8 mouse cellular contexts compared by ENCODE assay signal in the genomic region with DNA sequence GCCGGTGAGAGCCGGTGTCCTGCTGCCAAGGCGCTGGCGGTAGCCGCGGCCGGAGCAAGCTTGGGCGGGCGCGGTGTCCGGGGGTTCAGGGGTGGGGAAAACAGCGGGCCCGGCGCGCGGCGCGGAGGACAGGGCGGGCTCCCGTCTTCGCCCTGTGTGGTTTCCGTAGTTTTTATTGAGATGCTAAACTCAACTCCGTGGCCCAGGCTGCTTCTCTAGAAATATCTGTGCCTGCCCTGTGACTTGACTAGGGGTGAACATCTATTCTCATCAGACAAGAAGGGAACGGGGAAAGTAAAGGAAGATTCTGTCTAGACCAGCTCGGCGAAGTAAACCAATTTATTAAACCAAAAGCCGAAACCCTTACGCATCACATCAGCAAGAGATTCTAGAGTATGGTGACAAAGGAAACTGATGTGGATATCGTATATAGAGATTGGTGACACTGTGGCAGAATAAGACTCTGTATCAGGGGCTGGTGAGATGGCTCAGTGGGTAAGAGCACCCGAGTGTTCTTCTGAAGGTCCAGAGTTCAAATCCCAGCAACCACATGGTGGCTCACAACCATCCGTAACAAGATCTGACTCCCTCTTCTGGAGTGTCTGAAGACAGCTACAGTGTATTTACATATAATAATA. TPM values are rescaled to one million over a fixed set of nuclear protein-coding genes. Genes with fewer than 3 reads are reported as not detected.
DNase-seq lines count a peak whose midpoint lies in the region; ATAC-seq and TF ChIP-seq lines count a peak whose summit lies in the region.

No protein-coding gene starts in this region.

- H3K27ac ChIP-seq in heart, adult 2 months = peak overlapping the region; percentile 23; the same call in 1 of the 2 replicates
- peak overlapping the region; percentile 62 for H3K27ac ChIP-seq in CH12.LX (ENCODE audit: insufficient read depth, low read depth)
- 0 out of 2 replicates have a peak overlapping the region, but pooled peaks have one; percentile 14 for H3K27ac ChIP-seq in forebrain, embryonic 13.5 days
- H3K27ac ChIP-seq in liver, postnatal 0 days (ENCODE audit: low read depth) = peak overlapping the region; percentile 77

- intact Hi-C loops in heart, adult 2 months (cut with DNase I) = loop anchor here (1.0 kb wide), 1 partner anchor 16 kb away; no protein-coding TSS in a partner anchor
- intact Hi-C loops in heart, postnatal 10 days (cut with DNase I) = no loop called here
- intact Hi-C loops in left cerebral cortex, postnatal 36 days (cut with DNase I) = no loop called here

- dilution Hi-C loops in CH12.LX (cut with MboI; ENCODE audit: extremely low pct_ligation_motif_present, extremely low pct_unique_long_range_greater_than_20kb, low sequenced_read_pairs) = no loop called here

- peak overlapping the region; percentile 72 for H3K4me3 ChIP-seq in heart, adult 2 months
- H3K4me3 ChIP-seq in CH12.LX (replicated peaks in 1 of 3; ENCODE audit: low read depth in 2 of 3, low read length in 2 of 3, poor library complexity in 1 of 3) = peak overlapping the region; percentile 73 to 95 (median 74)
- peak overlapping the region; percentile 80 for H3K4me3 ChIP-seq in forebrain, embryonic 13.5 days
- peak overlapping the region; percentile 75 for H3K4me3 ChIP-seq in liver, postnatal 0 days (ENCODE audit: low read depth, low read length)

- H3K9me3 ChIP-seq in CH12.LX (replicated peaks; ENCODE audit: low read length) = no peaks in the 10 kb centered on the region
- H3K9me3 ChIP-seq in forebrain, embryonic 13.5 days (replicated peaks) = no peaks in the 10 kb centered on the region
- no peaks in the 10 kb centered on the region for H3K9me3 ChIP-seq in liver, postnatal 0 days (ENCODE audit: low read length)

- TF ChIP-seq POLR2A in heart, adult 2 months (IDR thresholded peaks at IDR 0.05; ENCODE audit: insufficient read depth, low read depth, low read length) = no peak
- no peak for TF ChIP-seq POLR2A in CH12.LX (IDR thresholded peaks at IDR 0.05; ENCODE audit: low read depth, low read length)

- H3K36me3 ChIP-seq in heart, adult 2 months (ENCODE audit: control insufficient read depth, insufficient read depth, low read length) = no peaks in the 10 kb centered on the region
- peaks cover 18 to 32% of the 10 kb centered on the region in 2 experiments for H3K36me3 ChIP-seq in CH12.LX (replicated peaks in 1 of 2; ENCODE audit: control insufficient read depth in 1 of 2, insufficient read depth in 1 of 2, low read length in 1 of 2)
- H3K36me3 ChIP-seq in forebrain, embryonic 13.5 days (ENCODE audit: poor library complexity, severe bottlenecking) = peaks cover 24% of the 10 kb centered on the region
- H3K36me3 ChIP-seq in liver, postnatal 0 days (replicated peaks; ENCODE audit: insufficient read depth, low read length) = peaks cover 27% of the 10 kb centered on the region

- no peak for TF ChIP-seq CTCF in heart, adult 2 months (IDR thresholded peaks at IDR 0.05)
- no peak for TF ChIP-seq CTCF in CH12.LX (conservative IDR thresholded peaks at IDR 0.05 in 1 of 2, IDR thresholded peaks at IDR 0.05 in 1 of 2; ENCODE audit: low read depth in 2 of 2, low read length in 2 of 2)
- no peak for TF ChIP-seq CTCF in liver, postnatal 0 days (IDR thresholded peaks at IDR 0.05; ENCODE audit: low read depth)

- no peaks in the 10 kb centered on the region for H3K79me2 ChIP-seq in heart, adult 2 months (replicated peaks; ENCODE audit: control insufficient read depth, insufficient read depth, low read length)
- H3K79me2 ChIP-seq in CH12.LX (replicated peaks; ENCODE audit: control insufficient read depth, extremely low read depth, insufficient read depth, poor library complexity, severe bottlenecking) = peaks cover 11% of the 10 kb centered on the region

- no peak for DNase-seq in heart, adult 2 months
- DNase-seq in heart, postnatal 10 days = no peak
- DNase-seq in CH12.LX (ENCODE audit: extremely low read depth) = peak; percentile 35
- no peak for DNase-seq in liver, postnatal 0 days
- no peak for DNase-seq in left cerebral cortex, postnatal 36 days (ENCODE audit: low spot score in 2 of 2)
- no peak for DNase-seq in urinary bladder, postnatal 25 days (ENCODE audit: low spot score)
- no peak for DNase-seq in cerebellum, postnatal 25 days

- peak overlapping the region; percentile 73 for H3K9ac ChIP-seq in heart, adult 2 months (ENCODE audit: low read depth, low read length)
- peak overlapping the region; percentile 94 for H3K9ac ChIP-seq in CH12.LX (ENCODE audit: insufficient read depth, low read depth)
- H3K9ac ChIP-seq in forebrain, embryonic 13.5 days = peak overlapping the region; percentile 87
- H3K9ac ChIP-seq in liver, postnatal 0 days (replicated peaks) = peak overlapping the region; percentile 81

- TF ChIP-seq RAD21 in CH12.LX (IDR thresholded peaks at IDR 0.05; ENCODE audit: low read depth, low read length) = no peak

- no peaks in the 10 kb centered on the region for H3K27me3 ChIP-seq in heart, adult 2 months (ENCODE audit: control insufficient read depth, insufficient read depth, low read length)
- H3K27me3 ChIP-seq in CH12.LX (replicated peaks) = peaks cover 10% of the 10 kb centered on the region
- peaks cover 16% of the 10 kb centered on the region for H3K27me3 ChIP-seq in forebrain, embryonic 13.5 days
- H3K27me3 ChIP-seq in liver, postnatal 0 days (ENCODE audit: insufficient read depth, low read length) = no peaks in the 10 kb centered on the region

- peak; percentile 80; the same call in 1 of the 2 replicates for ATAC-seq in forebrain, embryonic 13.5 days
- ATAC-seq in liver, postnatal 0 days = peak; percentile 69

- WGBS in heart, adult 2 months = 2% methylated on average over 31 of the region's 31 CpGs
- WGBS in forebrain, embryonic 13.5 days = 4% methylated on average over 26 of the region's 31 CpGs
- 1% methylated on average over 30 of the region's 31 CpGs for WGBS in liver, postnatal 0 days (ENCODE audit: insufficient replicate concordance)

- TF ChIP-seq EP300 in heart, adult 2 months (IDR thresholded peaks at IDR 0.05; ENCODE audit: insufficient read depth, low read depth, low read length) = no peak
- TF ChIP-seq EP300 in CH12.LX (IDR thresholded peaks at IDR 0.05; ENCODE audit: low read length) = no peak
- no peak for TF ChIP-seq EP300 in liver, postnatal 0 days (IDR thresholded peaks at IDR 0.05; ENCODE audit: low read depth)

- in situ Hi-C loops in CH12.LX (cut with MboI; ENCODE audit: low pct_ligation_motif_present, low pct_unique_long_range_greater_than_20kb, low sequenced_read_pairs) = no loop called here

- H3K4me1 ChIP-seq in heart, adult 2 months (ENCODE audit: control insufficient read depth, insufficient read depth, low read length) = peaks cover 2% of the 10 kb centered on the region; the same call in 1 of the 2 replicates
- peaks cover 8 to 33% of the 10 kb centered on the region in 2 experiments for H3K4me1 ChIP-seq in CH12.LX (ENCODE audit: control insufficient read depth in 1 of 2, insufficient read depth in 2 of 2)
- H3K4me1 ChIP-seq in forebrain, embryonic 13.5 days = peaks cover 19% of the 10 kb centered on the region
- H3K4me1 ChIP-seq in liver, postnatal 0 days (ENCODE audit: insufficient read depth) = peaks cover 15% of the 10 kb centered on the region

- H3K4me2 ChIP-seq in CH12.LX (ENCODE audit: insufficient read depth, low read depth, poor library complexity, severe bottlenecking) = peak overlapping the region; percentile 51; the same call in 1 of the 2 replicates
- peak overlapping the region; percentile 92 for H3K4me2 ChIP-seq in forebrain, embryonic 13.5 days
- peak overlapping the region; percentile 99 for H3K4me2 ChIP-seq in liver, postnatal 0 days (ENCODE audit: low read depth, low read length)

RNA-seq across cellular contexts. Expression of gene Pole, which starts 0.5 kb away (rescaled TPM):
- 1 to 10 TPM; 1.7 to 2.8 TPM for total RNA-seq in heart, adult 2 months (2021)
- 1.2 and 1.3 TPM in 2 replicates for polyA plus RNA-seq in heart, adult 2 months (2012; rRNA removed)
- 1 to 10 TPM; 7.4 to 9.1 TPM for total RNA-seq in heart, postnatal 10 days (2021)
- total RNA-seq in CH12.LX (2012; rRNA removed) (50.7 and 55.0 TPM in 2 replicates), CH12.LX (2014; rRNA removed) (45.6 and 46.0 TPM in 2 replicates)
- 56.4 and 60.2 TPM in 2 replicates for polyA plus RNA-seq in CH12.LX (2012; ENCODE audit: insufficient read length, low read depth)
- polyA plus RNA-seq in forebrain, embryonic 13.5 days (2015; fragmentation: Nextera tagmentation; extraction: Ambion mirVana) = 24.2 and 29.5 TPM in 2 replicates
- 5.2 and 6.0 TPM in 2 replicates for polyA plus RNA-seq in liver, postnatal 0 days (2015; fragmentation: Nextera tagmentation; extraction: Ambion mirVana)
- 1 to 10 TPM; 1.0 to 1.5 TPM for total RNA-seq in left cerebral cortex, postnatal 36 days (2021)

RNA-seq across cellular contexts. Expression of gene Pxmp2, which starts 0.6 kb away (rescaled TPM):
- total RNA-seq in heart, adult 2 months (2021) = 100 to 1,000 TPM; 107 to 137 TPM
- polyA plus RNA-seq in heart, adult 2 months (2012; rRNA removed) = 85.0 and 101 TPM in 2 replicates
- total RNA-seq in heart, postnatal 10 days (2021) = 10 to 100 TPM; 25.6 to 28.5 TPM
- total RNA-seq in CH12.LX (2012; rRNA removed) (4.6 and 5.4 TPM in 2 replicates), CH12.LX (2014; rRNA removed) (4.5 and 4.7 TPM in 2 replicates)
- polyA plus RNA-seq in CH12.LX (2012; ENCODE audit: insufficient read length, low read depth) = 3.5 and 3.9 TPM in 2 replicates
- 8.3 and 10.9 TPM in 2 replicates for polyA plus RNA-seq in forebrain, embryonic 13.5 days (2015; fragmentation: Nextera tagmentation; extraction: Ambion mirVana)
- 129 and 148 TPM in 2 replicates for polyA plus RNA-seq in liver, postnatal 0 days (2015; fragmentation: Nextera tagmentation; extraction: Ambion mirVana)
- 1 to 10 TPM; 6.9 to 8.5 TPM for total RNA-seq in left cerebral cortex, postnatal 36 days (2021)

RNA-seq across cellular contexts. Expression of gene Pgam5, which starts 16.9 kb away (rescaled TPM):
- 10 to 100 TPM; 31.3 to 33.6 TPM for total RNA-seq in heart, adult 2 months (2021)
- polyA plus RNA-seq in heart, adult 2 months (2012; rRNA removed) = 20.9 and 29.3 TPM in 2 replicates
- 10 to 100 TPM; 35.5 to 39.0 TPM for total RNA-seq in heart, postnatal 10 days (2021)
- total RNA-seq in CH12.LX (2012; rRNA removed) (62.8 and 70.0 TPM in 2 replicates), CH12.LX (2014; rRNA removed) (127 and 128 TPM in 2 replicates)
- polyA plus RNA-seq in CH12.LX (2012; ENCODE audit: insufficient read length, low read depth) = 57.1 and 64.8 TPM in 2 replicates
- polyA plus RNA-seq in forebrain, embryonic 13.5 days (2015; fragmentation: Nextera tagmentation; extraction: Ambion mirVana) = 89.1 and 97.1 TPM in 2 replicates
- polyA plus RNA-seq in liver, postnatal 0 days (2015; fragmentation: Nextera tagmentation; extraction: Ambion mirVana) = 18.8 and 21.0 TPM in 2 replicates
- total RNA-seq in left cerebral cortex, postnatal 36 days (2021) = 10 to 100 TPM; 61.0 to 68.1 TPM

RNA-seq across cellular contexts. Expression of gene Ankle2, which starts 55.8 kb away (rescaled TPM):
- 10 to 100 TPM; 27.5 to 32.7 TPM for total RNA-seq in heart, adult 2 months (2021)
- 6.7 and 10.0 TPM in 2 replicates for polyA plus RNA-seq in heart, adult 2 months (2012; rRNA removed)
- 10 to 100 TPM; 28.6 to 34.9 TPM for total RNA-seq in heart, postnatal 10 days (2021)
- total RNA-seq in CH12.LX (2012; rRNA removed) = 30.8 and 33.2 TPM in 2 replicates
- 35.3 and 40.5 TPM in 2 replicates for total RNA-seq in CH12.LX (2014; rRNA removed)
- 35.7 and 37.1 TPM in 2 replicates for polyA plus RNA-seq in CH12.LX (2012; ENCODE audit: insufficient read length, low read depth)
- 25.4 and 33.2 TPM in 2 replicates for polyA plus RNA-seq in forebrain, embryonic 13.5 days (2015; fragmentation: Nextera tagmentation; extraction: Ambion mirVana)
- polyA plus RNA-seq in liver, postnatal 0 days (2015; fragmentation: Nextera tagmentation; extraction: Ambion mirVana) = 8.6 and 10.7 TPM in 2 replicates
- 10 to 100 TPM; 37.1 to 37.2 TPM for total RNA-seq in left cerebral cortex, postnatal 36 days (2021)

RNA-seq across cellular contexts. Expression of gene P2rx2, which starts 56.4 kb away (rescaled TPM):
- total RNA-seq in heart, adult 2 months (2021) = not detected
- 0.12 TPM in 1 of 2 replicates, not detected in the other for polyA plus RNA-seq in heart, adult 2 months (2012; rRNA removed)
- not detected for total RNA-seq in heart, postnatal 10 days (2021)
- not detected in 2 replicates for total RNA-seq in CH12.LX (2012; rRNA removed)
- not detected in 2 replicates for total RNA-seq in CH12.LX (2014; rRNA removed)
- 0.45 and 0.76 TPM in 2 replicates for polyA plus RNA-seq in CH12.LX (2012; ENCODE audit: insufficient read length, low read depth)
- 2.0 and 2.2 TPM in 2 replicates for polyA plus RNA-seq in forebrain, embryonic 13.5 days (2015; fragmentation: Nextera tagmentation; extraction: Ambion mirVana)
- polyA plus RNA-seq in liver, postnatal 0 days (2015; fragmentation: Nextera tagmentation; extraction: Ambion mirVana) = 0.07 and 0.09 TPM in 2 replicates
- total RNA-seq in left cerebral cortex, postnatal 36 days (2021) = not detected

Comparison
In these comparisons a context has a peak if more than half of its experiments do, and no peak if none do; other contexts are left out.
1. H3K27ac ChIP-seq: peak in every context shown above with its lines; median percentile 77 in liver, postnatal 0 days; 62 in CH12.LX; 23 in heart, adult 2 months; 14 in forebrain, embryonic 13.5 days.
2. RNA of gene Pole, which starts 0.5 kb away (total RNA-seq): 45.6 to 55.0 TPM in CH12.LX; 7.4 to 9.1 TPM in heart, postnatal 10 days, 1.7 to 2.8 TPM in heart, adult 2 months and 1.0 to 1.5 TPM in left cerebral cortex, postnatal 36 days; every median in the first group is over 4 times any median in the second.
3. Peak in every context shown above with its lines, with median percentiles within 50 percentile points of each other: H3K4me3 ChIP-seq, H3K9ac ChIP-seq and H3K4me2 ChIP-seq.